Mouse (Mus musculus) MEL (cell line): ENCODE results near the gene Ankrd28. TPM values are rescaled to one million over a fixed set of nuclear protein-coding genes. Genes with fewer than 3 reads are reported as not detected.

Experiments used
- DNase-seq: peaks from one replicate; pipeline ENCODE4 v3.0.0; 2011; ENCODE audit warnings: low read depth, low spot score
- H3K27ac ChIP-seq: 2 replicates; pipeline ENCODE4 v1.5.1; 2012; ENCODE audit warnings: low read depth, mild to moderate bottlenecking, control low read depth, low read length, moderate library complexity; ENCODE audit not compliant: control insufficient read depth
- H3K27me3 ChIP-seq, 2 experiments: fragments of 150-350 bp in 1 of 2; sonication (generic) in 1 of 2; 2 replicates each; pipeline ENCODE4 v1.6.1; 2012; ENCODE audit warnings: low read length in 2 of 2, mild to moderate bottlenecking in 2 of 2, improper control_type of control experiment in 1 of 2, moderate library complexity in 1 of 2; ENCODE audit not compliant: insufficient read depth in 2 of 2, control insufficient read depth in 1 of 2
- H3K36me3 ChIP-seq, 2 experiments: 2 replicates each; pipeline ENCODE4 v1.6.1; 2012 to 2014; ENCODE audit warnings: low read length in 2 of 2, improper control_type of control experiment in 1 of 2, inconsistent platforms in 1 of 2, mild to moderate bottlenecking in 1 of 2; ENCODE audit not compliant: insufficient read depth in 2 of 2, control insufficient read depth in 1 of 2
- H3K4me1 ChIP-seq, 2 experiments: fragments of 150-350 bp in 1 of 2; sonication (generic) in 1 of 2; 2 replicates each; pipeline ENCODE4 v1.6.1; 2012; ENCODE audit warnings: low read length in 2 of 2, improper control_type of control experiment in 1 of 2, mild to moderate bottlenecking in 1 of 2; ENCODE audit not compliant: insufficient read depth in 2 of 2, control insufficient read depth in 1 of 2
- H3K4me3 ChIP-seq, 2 experiments: fragments of 150-350 bp in 1 of 2; sonication (generic) in 1 of 2; 2 replicates each; pipeline ENCODE4 v1.5.1; 2012; ENCODE audit warnings: low read depth in 2 of 2, low read length in 2 of 2, mild to moderate bottlenecking in 2 of 2, moderate library complexity in 2 of 2, control low read depth in 1 of 2, improper control_type of control experiment in 1 of 2; ENCODE audit not compliant: control insufficient read depth in 1 of 2, insufficient read depth in 1 of 2
- H3K79me2 ChIP-seq: 2 replicates; pipeline ENCODE4 v1.6.1; 2012; ENCODE audit warnings: mild to moderate bottlenecking, low read length, moderate library complexity; ENCODE audit not compliant: control insufficient read depth, poor library complexity, insufficient read depth
- H3K9ac ChIP-seq: 2 replicates; pipeline ENCODE4 v1.6.1; 2012; ENCODE audit warnings: low read depth, mild to moderate bottlenecking, control low read depth, low read length, moderate library complexity; ENCODE audit not compliant: control insufficient read depth, poor library complexity, severe bottlenecking
- H3K9me3 ChIP-seq: fragments of 150-350 bp; sonication (generic); replicated peaks from 2 replicates; pipeline ENCODE4 v1.6.1; 2012; ENCODE audit warnings: mild to moderate bottlenecking, low read length, improper control_type of control experiment, moderate library complexity; ENCODE audit not compliant: insufficient read depth
- CHD1 ChIP-seq: IDR thresholded peaks from 2 replicates; pipeline ENCODE4 v1.6.1; 2012; ENCODE audit warnings: low read depth, mild to moderate bottlenecking, inconsistent platforms, low read length, improper control_type of control experiment
- CHD2 ChIP-seq: IDR thresholded peaks from 2 replicates; pipeline ENCODE4 v1.6.1; 2011; ENCODE audit warnings: low read length, improper control_type of control experiment
- CTCF ChIP-seq, 3 experiments: IDR thresholded peaks in 2 of 3; conservative IDR thresholded peaks in 1 of 3; 2 replicates each; pipeline ENCODE4 v1.5.1; 2011 to 2012; ENCODE audit warnings: low read length in 3 of 3, low read depth in 2 of 3, mild to moderate bottlenecking in 2 of 3, improper control_type of control experiment in 1 of 3, inconsistent platforms in 1 of 3, mixed read lengths in 1 of 3, moderate library complexity in 1 of 3; ENCODE audit not compliant: control insufficient read depth in 1 of 3, insufficient read depth in 1 of 3, poor library complexity in 1 of 3, severe bottlenecking in 1 of 3
- GABPA ChIP-seq: IDR thresholded peaks from 2 replicates; pipeline ENCODE4 v1.6.1; 2012; ENCODE audit warnings: low read depth, mild to moderate bottlenecking, inconsistent platforms, low read length, improper control_type of control experiment, moderate library complexity
- GATA1 ChIP-seq: IDR thresholded peaks from 2 replicates; pipeline ENCODE4 v1.6.1; 2011; ENCODE audit warnings: low read depth, low read length, improper control_type of control experiment
- HCFC1 ChIP-seq: IDR thresholded peaks from 2 replicates; pipeline ENCODE4 v1.6.1; 2012; ENCODE audit warnings: low read depth, mild to moderate bottlenecking, inconsistent platforms, low read length, improper control_type of control experiment, moderate library complexity
- KAT2A ChIP-seq: conservative IDR thresholded peaks from 2 replicates; pipeline ENCODE4 v1.6.1; 2012; ENCODE audit warnings: low read depth, low read length, improper control_type of control experiment, inconsistent platforms
- MAFK ChIP-seq: IDR thresholded peaks from 2 replicates; pipeline ENCODE4 v1.6.1; 2011; ENCODE audit warnings: low read depth, mild to moderate bottlenecking, low read length, improper control_type of control experiment, borderline replicate concordance
- MAX ChIP-seq: IDR thresholded peaks from 2 replicates; pipeline ENCODE4 v1.6.1; 2011; ENCODE audit warnings: low read length, improper control_type of control experiment
- MAZ ChIP-seq: IDR thresholded peaks from 2 replicates; pipeline ENCODE4 v1.6.1; 2012; ENCODE audit warnings: low read depth, mild to moderate bottlenecking, inconsistent platforms, low read length, improper control_type of control experiment
- MXI1 ChIP-seq: IDR thresholded peaks from 2 replicates; pipeline ENCODE4 v1.6.1; 2011; ENCODE audit warnings: mild to moderate bottlenecking, low read depth, low read length, improper control_type of control experiment
- MYB ChIP-seq: IDR thresholded peaks from 2 replicates; pipeline ENCODE4 v1.6.1; 2011; ENCODE audit warnings: mild to moderate bottlenecking, low read depth, low read length, improper control_type of control experiment
- NRF1 ChIP-seq: IDR thresholded peaks from 2 replicates; pipeline ENCODE4 v1.6.1; 2014; ENCODE audit warnings: low read depth, mild to moderate bottlenecking, inconsistent platforms, low read length, improper control_type of control experiment, moderate library complexity; ENCODE audit not compliant: poor library complexity, insufficient read depth, severe bottlenecking
- POLR2AphosphoS5 ChIP-seq: IDR thresholded peaks from 2 replicates; pipeline ENCODE4 v1.6.1; 2012; ENCODE audit warnings: low read depth, borderline replicate concordance, mild to moderate bottlenecking, inconsistent platforms, low read length, moderate library complexity, mixed read lengths
- RCOR1 ChIP-seq: IDR thresholded peaks from 2 replicates; pipeline ENCODE4 v1.6.1; 2012; ENCODE audit warnings: low read depth, mild to moderate bottlenecking, inconsistent platforms, low read length, improper control_type of control experiment
- TAL1 ChIP-seq: IDR thresholded peaks from 2 replicates; pipeline ENCODE4 v1.6.1; 2012; ENCODE audit warnings: mild to moderate bottlenecking, inconsistent platforms, low read length, moderate library complexity, mixed read lengths
- TCF12 ChIP-seq: IDR thresholded peaks from 2 replicates; pipeline ENCODE4 v1.6.1; 2014; ENCODE audit warnings: low read depth, mild to moderate bottlenecking, inconsistent platforms, low read length, improper control_type of control experiment, moderate library complexity
- USF1 ChIP-seq: IDR thresholded peaks from 2 replicates; pipeline ENCODE4 v1.6.1; 2014; ENCODE audit warnings: low read depth, mild to moderate bottlenecking, inconsistent platforms, low read length, improper control_type of control experiment, moderate library complexity
- ZMIZ1 ChIP-seq: IDR thresholded peaks from 2 replicates; pipeline ENCODE4 v1.6.1; 2012; ENCODE audit warnings: low read depth, mild to moderate bottlenecking, inconsistent platforms, low read length, improper control_type of control experiment, moderate library complexity
- ZNF384 ChIP-seq: IDR thresholded peaks from 2 replicates; pipeline ENCODE4 v1.6.1; 2012; ENCODE audit warnings: low read depth, mild to moderate bottlenecking, inconsistent platforms, low read length, improper control_type of control experiment
- polyA plus RNA-seq, 2 experiments: library from polyadenylated mRNA; stranded (reverse) in 1 of 2; unstranded in 1 of 2; fragments of >175 nt in 1 of 2; fragments of >200 nt in 1 of 2; gene quantifications; 2 replicates each; pipeline versions ENCODE4 v1.2.1 to v1.2.4; 2012; ENCODE audit warnings: low replicate concordance in 2 of 2, low read depth in 1 of 2; ENCODE audit not compliant: insufficient read length in 2 of 2, insufficient read depth in 1 of 2, missing spikeins in 1 of 2
- total RNA-seq: library from RNA; depleted of rRNA; stranded (reverse); fragments of 300-350 nt; gene quantifications from 2 replicates; pipeline ENCODE4 v1.2.3, GENCODE M21; 2012

The Ankrd28 gene
- total and polyA plus RNA-seq, 3 experiments = 32.5 to 41.2 (median 38.8) TPM

GRCm38 (mm10) chr14:31709343-31709742 is 121.1 kb downstream of the Ankrd28 start:
- Histone ChIP-seq H3K27me3 (no peaks in the 10 kb centered on the region), H3K4me3 (no peak overlapping the region), H3K79me2 (no peaks in the 10 kb centered on the region), H3K4me1 (no peaks in the 10 kb centered on the region), H3K9me3 (no peaks in the 10 kb centered on the region), H3K27ac (no peak overlapping the region), H3K36me3 (peaks cover 0 to 43% of the 10 kb centered on the region in 2 experiments; a peak in 3 of 4 replicates), H3K9ac (no peak overlapping the region)
- TF ChIP-seq CHD1 (no peak), ZMIZ1 (no peak), GATA1 (no peak), GABPA (no peak), KAT2A (no peak), HCFC1 (no peak)
- no peak for DNase-seq

- no peaks in the 10 kb centered on the region for H3K9me3 ChIP-seq
- TF ChIP-seq TCF12 (no peak), MXI1 (no peak), CTCF (IDR thresholded peaks at IDR 0.05 in 2 of 3, conservative IDR thresholded peaks at IDR 0.05 in 1 of 3; ENCODE audit: control insufficient read depth in 1 of 3, insufficient read depth in 1 of 3, low read depth in 2 of 3, low read length in 3 of 3, poor library complexity in 1 of 3, severe bottlenecking in 1 of 3) (no peak), MYB (no peak), NRF1 (no peak), CHD2 (no peak), GABPA (no peak), ZNF384 (no peak), ZMIZ1 (no peak), TAL1 (no peak), MAFK (no peak), RCOR1 (no peak), USF1 (no peak), POLR2AphosphoS5 (no peak), MAZ (no peak), MAX (no peak)
- H3K27me3 ChIP-seq = no peaks in the 10 kb centered on the region
- peaks cover 0 to 38% of the 10 kb centered on the region in 2 experiments; a peak in 3 of 4 replicates for H3K36me3 ChIP-seq
- no peaks in the 10 kb centered on the region for H3K79me2 ChIP-seq
- no peak overlapping the region for H3K27ac ChIP-seq
- DNase-seq = no peak
- no peaks in the 10 kb centered on the region for H3K4me1 ChIP-seq
- H3K9ac ChIP-seq = no peak overlapping the region
- H3K4me3 ChIP-seq = no peak overlapping the region
Observed at GRCm38 (mm10) chr14:31700376-31700775, 130.1 kb downstream of the Ankrd28 start.
